Mouse (Mus musculus): ENCODE results near the gene Calhm4.

GRCm38 (mm10) chr10:34012581-34012980 lies 31.5 kb downstream of the Calhm4 start:
- TF ChIP-seq CTCF (IDR thresholded peaks at IDR 0.05; ENCODE audit: low read depth) = no peak
- no peak for TF ChIP-seq EP300 (IDR thresholded peaks at IDR 0.05; ENCODE audit: low read depth)

Data from liver, embryonic 14.5 days (tissue).